Mouse (Mus musculus) CH12.LX (cell line): ENCODE results near the gene Actr5.

Source experiments
- CHD1 ChIP-seq: IDR thresholded peaks from 2 replicates; pipeline ENCODE4 v1.6.1; 2012; ENCODE audit warnings: low read depth, low read length, improper control_type of control experiment, inconsistent platforms
- CTCF ChIP-seq, 2 experiments: IDR thresholded peaks in 1 of 2; conservative IDR thresholded peaks in 1 of 2; 2 replicates each; pipeline ENCODE4 v1.5.1; 2011 to 2012; ENCODE audit warnings: low read depth in 2 of 2, low read length in 2 of 2, improper control_type of control experiment in 1 of 2, inconsistent platforms in 1 of 2, mild to moderate bottlenecking in 1 of 2, moderate library complexity in 1 of 2
- ELF1 ChIP-seq: IDR thresholded peaks from 2 replicates; pipeline ENCODE4 v1.6.1; 2014; ENCODE audit warnings: low read depth, mild to moderate bottlenecking, inconsistent platforms, low read length, improper control_type of control experiment
- EP300 ChIP-seq: IDR thresholded peaks from 2 replicates; pipeline ENCODE4 v1.6.1; 2011; ENCODE audit warnings: low read length, improper control_type of control experiment
- POLR2A ChIP-seq: IDR thresholded peaks from 2 replicates; pipeline ENCODE4 v1.6.1; 2011; ENCODE audit warnings: low read depth, mild to moderate bottlenecking, improper control_type of control experiment, low read length
- RAD21 ChIP-seq: IDR thresholded peaks from 2 replicates; pipeline ENCODE4 v1.6.1; 2011; ENCODE audit warnings: low read depth, mild to moderate bottlenecking, low read length, improper control_type of control experiment, moderate library complexity
- ZNF384 ChIP-seq: IDR thresholded peaks from 2 replicates; pipeline ENCODE4 v1.6.1; 2012; ENCODE audit warnings: low read depth, low read length, improper control_type of control experiment, inconsistent platforms

DNA sequence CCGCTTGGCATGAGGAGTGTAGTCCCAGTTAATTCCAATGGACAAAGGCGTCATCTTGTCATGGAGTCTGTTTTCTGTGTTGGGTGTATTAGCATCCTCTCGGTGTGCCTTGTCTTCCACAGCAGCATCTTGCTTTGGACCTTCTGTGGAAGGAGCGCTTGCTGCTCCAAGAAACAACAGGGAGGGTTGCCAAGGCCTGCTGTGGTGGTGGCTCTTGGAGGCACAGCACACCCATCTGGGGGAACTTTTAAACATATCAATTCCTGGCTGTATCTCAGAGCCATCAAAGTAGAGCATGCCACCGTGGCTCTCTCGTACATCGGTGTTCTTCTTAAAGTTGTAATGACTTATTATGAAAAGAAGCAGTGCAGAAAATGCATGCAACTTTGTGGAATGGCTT is 54.4 kb downstream of the Actr5 start:
- TF ChIP-seq POLR2A: no peak
- no peak for TF ChIP-seq ZNF384
- no peak for TF ChIP-seq EP300
- no peak for TF ChIP-seq RAD21
- TF ChIP-seq ELF1: no peak
- no peak for TF ChIP-seq CTCF (conservative IDR thresholded peaks at IDR 0.05 in 1 of 2, IDR thresholded peaks at IDR 0.05 in 1 of 2; ENCODE audit: low read depth in 2 of 2, low read length in 2 of 2)
- no peak for TF ChIP-seq CHD1
